Mouse (Mus musculus): Measurements from ENCODE around the gene Lin7a. TPM values are rescaled to one million over a fixed set of nuclear protein-coding genes. Genes with fewer than 3 reads are reported as not detected.
"Not testable (repeated sequence)": the region's sequence is repeated elsewhere in the genome, so short reads cannot be mapped to it uniquely, and the experiment has no call there.

Gene Lin7a
- polyA plus RNA-seq, 1 experiment: 21.3 TPM

DNA sequence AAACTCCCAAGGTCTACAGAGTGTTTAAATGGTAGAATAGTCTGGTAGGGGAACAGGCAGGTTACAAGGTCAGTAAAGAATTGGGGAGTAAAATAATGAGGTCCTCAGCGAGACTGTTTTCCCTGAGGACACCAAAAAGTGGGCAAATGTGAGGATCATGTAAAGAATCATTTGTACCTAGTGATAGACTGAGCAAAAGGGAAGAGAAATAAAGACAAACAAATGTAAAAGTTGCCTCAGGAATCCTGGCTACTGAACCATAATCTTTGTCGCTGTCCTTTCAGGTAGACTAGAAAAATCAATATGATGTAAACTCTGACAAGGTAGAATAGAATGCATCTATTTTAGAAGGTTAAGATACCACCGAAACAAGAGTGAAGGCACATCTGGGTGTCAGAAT is 36.0 kb upstream of the Lin7a start:
- Histone ChIP-seq H3K4me1 (ENCODE audit: control insufficient read depth, insufficient read depth, low read length) (no peaks in the 10 kb centered on the region), H3K27ac (ENCODE audit: insufficient read depth, low read length) (no peak overlapping the region), H3K4me3 (ENCODE audit: insufficient read depth, low read length) (no peak overlapping the region)
- TF ChIP-seq POLR2A (IDR thresholded peaks at IDR 0.05; ENCODE audit: extremely low read depth, insufficient read depth, low read length): no peak
- no peak for TF ChIP-seq CTCF (IDR thresholded peaks at IDR 0.05; ENCODE audit: extremely low read depth, insufficient read depth, low read length)

DNA sequence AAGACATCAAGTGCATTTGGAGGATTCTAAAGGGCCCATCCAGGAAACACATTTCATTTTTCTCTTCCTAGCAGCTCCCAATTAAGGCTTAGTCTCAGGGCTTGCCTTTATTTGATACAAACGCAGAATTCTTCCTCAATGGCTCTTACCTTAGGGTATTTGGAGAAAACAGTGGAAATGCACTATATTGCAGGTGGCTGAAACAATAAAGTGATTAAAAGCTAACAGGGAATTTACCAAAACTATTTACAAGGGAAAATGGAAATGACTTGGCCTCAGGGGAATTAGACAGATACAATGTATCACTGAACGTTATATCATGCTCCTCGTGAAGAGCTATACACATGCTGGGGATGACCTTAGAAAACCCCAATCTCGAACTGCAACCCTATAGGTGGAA is 35.3 kb upstream of the Lin7a start:
- no peaks in the 10 kb centered on the region for H3K4me1 ChIP-seq (ENCODE audit: control insufficient read depth, insufficient read depth, low read length)
- no peak overlapping the region for H3K4me3 ChIP-seq (ENCODE audit: insufficient read depth, low read length)
- H3K27ac ChIP-seq (ENCODE audit: insufficient read depth, low read length): no peak overlapping the region
- TF ChIP-seq CTCF (IDR thresholded peaks at IDR 0.05; ENCODE audit: extremely low read depth, insufficient read depth, low read length) (no peak), POLR2A (IDR thresholded peaks at IDR 0.05; ENCODE audit: extremely low read depth, insufficient read depth, low read length) (no peak)

DNA sequence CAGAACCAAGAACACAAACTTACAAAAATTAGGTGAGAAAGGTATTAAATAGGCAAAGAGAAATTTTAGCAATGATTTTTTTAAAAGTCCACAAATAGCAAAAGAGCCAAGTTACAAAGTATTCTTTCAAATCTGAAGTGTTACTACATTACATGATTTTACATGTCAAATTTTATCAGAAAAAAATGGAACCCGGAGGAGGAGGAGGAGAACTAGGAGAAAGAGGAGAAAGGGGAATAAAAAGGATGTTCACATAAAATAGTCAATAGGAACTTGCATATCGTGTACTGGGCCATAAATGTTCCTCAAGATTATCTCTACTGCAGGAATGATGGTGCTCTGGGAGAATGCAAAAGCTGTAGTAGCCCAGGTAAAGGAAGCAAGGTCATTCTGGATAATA is 34.4 kb upstream of the Lin7a start:
- Histone ChIP-seq H3K27ac (ENCODE audit: insufficient read depth, low read length) (no peak overlapping the region), H3K4me3 (ENCODE audit: insufficient read depth, low read length) (no peak overlapping the region), H3K4me1 (ENCODE audit: control insufficient read depth, insufficient read depth, low read length) (no peaks in the 10 kb centered on the region)
- no peak for TF ChIP-seq CTCF (IDR thresholded peaks at IDR 0.05; ENCODE audit: extremely low read depth, insufficient read depth, low read length)
- TF ChIP-seq POLR2A (IDR thresholded peaks at IDR 0.05; ENCODE audit: extremely low read depth, insufficient read depth, low read length): no peak

DNA sequence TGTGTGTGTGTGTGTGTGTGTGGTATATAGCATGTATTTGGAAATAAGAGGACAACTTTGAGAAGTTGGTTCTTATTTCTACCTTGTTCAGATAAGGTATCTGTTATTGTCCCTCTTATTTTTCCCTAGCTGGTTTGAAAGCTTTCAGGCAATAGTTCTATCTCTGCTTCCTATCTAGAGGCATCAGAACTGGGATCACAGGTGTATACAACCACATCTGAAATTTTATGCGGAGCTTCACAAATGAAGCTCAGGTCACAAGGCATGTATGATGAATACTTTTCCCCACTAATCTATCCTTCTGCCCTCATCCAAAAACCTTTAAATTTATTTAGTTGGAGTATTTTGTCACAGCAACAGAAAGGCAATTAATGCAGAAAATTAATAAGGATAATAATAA is 33.8 kb upstream of the Lin7a start:
- H3K27ac ChIP-seq (ENCODE audit: insufficient read depth, low read length): no peak overlapping the region
- no peak overlapping the region for H3K4me3 ChIP-seq (ENCODE audit: insufficient read depth, low read length)
- H3K4me1 ChIP-seq (ENCODE audit: control insufficient read depth, insufficient read depth, low read length): no peaks in the 10 kb centered on the region
- TF ChIP-seq CTCF (IDR thresholded peaks at IDR 0.05; ENCODE audit: extremely low read depth, insufficient read depth, low read length) (no peak), POLR2A (IDR thresholded peaks at IDR 0.05; ENCODE audit: extremely low read depth, insufficient read depth, low read length) (no peak)

DNA sequence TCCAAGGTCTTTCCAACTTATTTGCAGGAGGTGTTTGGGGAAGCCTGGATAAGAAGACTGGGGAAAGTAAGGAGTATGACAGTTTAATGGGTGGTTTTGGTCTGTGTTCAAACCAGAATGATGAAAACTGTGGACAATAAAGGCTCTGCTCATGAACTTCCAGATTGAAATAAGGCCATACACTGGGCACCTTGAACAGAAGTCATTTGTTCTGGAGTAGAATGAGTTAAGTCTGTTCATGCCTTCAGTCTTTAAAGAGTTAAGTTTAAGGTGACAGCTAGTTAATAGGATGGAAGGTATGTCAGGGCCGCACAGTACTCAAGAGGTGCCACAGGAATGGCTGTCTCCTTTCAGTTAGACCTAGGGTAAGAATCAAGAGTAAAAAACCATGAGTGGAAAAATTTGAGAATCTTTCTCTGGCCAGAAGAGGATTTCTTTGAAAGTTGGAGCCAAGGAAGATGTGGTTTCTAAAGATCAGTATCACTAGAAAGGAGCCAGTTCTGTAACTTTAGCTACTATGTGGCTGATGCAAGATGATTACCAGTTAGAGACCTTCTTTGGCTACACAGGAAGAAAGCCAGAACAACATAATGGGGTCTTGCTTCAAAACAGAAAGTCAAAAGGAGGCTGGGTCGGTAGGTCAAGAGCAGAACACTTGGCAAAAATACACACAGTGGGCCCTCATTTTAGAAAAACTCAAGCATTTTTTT is 33.2 kb upstream of the Lin7a start:
- no peak for TF ChIP-seq POLR2A (IDR thresholded peaks at IDR 0.05; ENCODE audit: extremely low read depth, insufficient read depth, low read length)
- no peak for TF ChIP-seq CTCF (IDR thresholded peaks at IDR 0.05; ENCODE audit: extremely low read depth, insufficient read depth, low read length)
- Histone ChIP-seq H3K4me3 (ENCODE audit: insufficient read depth, low read length) (no peak overlapping the region), H3K27ac (ENCODE audit: insufficient read depth, low read length) (no peak overlapping the region), H3K4me1 (ENCODE audit: control insufficient read depth, insufficient read depth, low read length) (no peaks in the 10 kb centered on the region)

DNA sequence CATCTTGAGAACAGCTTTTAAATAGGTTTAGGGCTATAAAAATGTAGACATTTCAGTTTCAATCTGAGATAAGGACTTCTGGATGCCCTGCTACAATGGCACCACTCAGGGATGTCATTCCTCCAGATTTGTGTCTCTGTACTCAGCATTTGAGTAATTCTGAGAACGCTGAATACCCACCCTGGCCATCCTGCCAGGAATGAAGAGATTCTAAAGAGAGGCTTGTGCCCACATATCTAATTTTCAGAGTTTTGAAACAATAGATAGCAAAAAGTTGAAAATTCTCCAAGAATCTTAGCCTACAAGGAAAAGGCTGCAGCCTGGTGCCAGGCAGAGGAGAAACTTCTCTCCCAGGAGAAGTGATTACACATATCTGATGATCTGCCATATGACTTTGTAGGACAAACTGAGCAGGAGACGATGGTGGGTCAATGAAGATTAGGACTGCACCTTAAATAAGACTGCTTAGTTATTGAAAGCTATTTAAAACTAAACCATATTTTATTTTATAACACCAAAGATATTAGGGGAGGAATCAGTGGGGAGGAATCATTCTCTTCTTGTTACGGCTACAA is 32.5 kb upstream of the Lin7a start:
- TF ChIP-seq POLR2A (IDR thresholded peaks at IDR 0.05; ENCODE audit: extremely low read depth, insufficient read depth, low read length): no peak
- no peak for TF ChIP-seq CTCF (IDR thresholded peaks at IDR 0.05; ENCODE audit: extremely low read depth, insufficient read depth, low read length)
- no peak overlapping the region for H3K4me3 ChIP-seq (ENCODE audit: insufficient read depth, low read length)
- no peaks in the 10 kb centered on the region for H3K4me1 ChIP-seq (ENCODE audit: control insufficient read depth, insufficient read depth, low read length)
- H3K27ac ChIP-seq (ENCODE audit: insufficient read depth, low read length): no peak overlapping the region

DNA sequence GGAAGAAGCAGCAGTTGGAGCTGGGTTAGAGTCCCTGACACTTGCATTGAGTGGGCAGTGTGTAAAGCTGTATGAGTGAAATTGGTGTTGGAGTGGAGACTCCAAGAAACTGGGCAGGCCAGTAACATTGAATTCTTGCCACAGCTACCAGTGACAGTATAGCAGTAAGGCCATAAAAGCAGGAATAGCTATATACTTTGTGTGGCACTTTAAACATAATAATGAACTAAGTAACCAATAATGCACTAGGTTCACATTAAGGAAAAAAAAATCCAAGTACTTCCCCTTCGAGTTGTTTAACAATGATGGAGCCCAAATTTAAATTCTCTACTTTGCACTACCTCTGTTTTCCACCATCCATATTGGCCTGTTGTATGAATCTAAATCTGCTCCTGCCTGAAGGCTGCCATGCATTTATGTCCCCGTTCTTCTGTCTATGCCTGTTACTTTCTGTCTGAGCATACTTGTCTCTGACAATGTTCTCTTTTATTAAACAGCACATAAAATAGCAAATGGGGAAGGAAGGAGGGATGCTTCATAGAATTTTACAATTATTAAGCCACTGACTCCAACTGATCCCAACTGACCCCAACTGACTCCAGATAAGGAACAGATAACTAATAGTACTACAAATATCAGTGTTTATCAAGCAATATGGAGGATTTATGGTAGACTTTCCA is 31.7 kb upstream of the Lin7a start:
- TF ChIP-seq POLR2A (IDR thresholded peaks at IDR 0.05; ENCODE audit: extremely low read depth, insufficient read depth, low read length): no peak
- no peak for TF ChIP-seq CTCF (IDR thresholded peaks at IDR 0.05; ENCODE audit: extremely low read depth, insufficient read depth, low read length)
- Histone ChIP-seq H3K4me1 (ENCODE audit: control insufficient read depth, insufficient read depth, low read length) (no peaks in the 10 kb centered on the region), H3K4me3 (ENCODE audit: insufficient read depth, low read length) (no peak overlapping the region), H3K27ac (ENCODE audit: insufficient read depth, low read length) (no peak overlapping the region)

DNA sequence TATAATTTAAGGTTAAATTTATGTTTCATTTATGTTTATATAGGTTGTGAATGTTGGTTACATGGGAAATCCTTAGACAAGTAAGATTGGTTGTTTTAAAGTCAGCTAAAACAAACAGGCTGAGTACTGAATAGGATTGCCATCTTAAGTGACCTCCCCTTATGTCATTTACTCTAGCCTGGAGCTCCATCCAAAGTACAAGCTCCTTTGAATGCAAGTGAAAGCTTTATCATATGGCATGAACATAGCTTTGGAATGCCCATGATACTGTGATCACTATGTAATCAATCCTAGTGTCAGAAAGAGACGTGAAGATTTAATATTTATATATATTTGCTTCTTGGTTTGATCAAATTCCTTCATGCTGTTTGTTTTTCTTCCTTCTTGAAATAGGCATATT is 31.0 kb upstream of the Lin7a start:
- Histone ChIP-seq H3K4me1 (ENCODE audit: control insufficient read depth, insufficient read depth, low read length) (no peaks in the 10 kb centered on the region), H3K4me3 (ENCODE audit: insufficient read depth, low read length) (no peak overlapping the region), H3K27ac (ENCODE audit: insufficient read depth, low read length) (no peak overlapping the region)
- TF ChIP-seq CTCF (IDR thresholded peaks at IDR 0.05; ENCODE audit: extremely low read depth, insufficient read depth, low read length) (no peak), POLR2A (IDR thresholded peaks at IDR 0.05; ENCODE audit: extremely low read depth, insufficient read depth, low read length) (no peak)

DNA sequence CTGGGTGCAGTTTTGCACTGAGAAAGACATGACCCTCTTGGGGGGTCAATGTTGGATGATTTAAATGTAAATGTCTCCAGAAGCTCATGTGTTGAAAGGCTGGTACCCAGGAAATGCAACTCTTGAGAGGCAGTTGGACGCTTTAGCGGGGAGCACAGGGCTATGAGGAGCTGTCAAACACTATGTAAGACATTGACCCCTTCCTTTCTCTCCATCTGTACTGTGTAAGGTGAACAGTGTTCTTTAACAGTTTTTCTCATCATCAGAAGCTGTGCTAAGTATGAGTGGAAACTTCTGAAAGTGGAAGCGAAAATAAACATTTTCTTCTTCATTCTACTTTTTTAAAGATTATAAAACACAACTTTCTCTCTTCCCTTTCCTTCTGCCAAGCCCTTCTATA is 30.5 kb upstream of the Lin7a start:
- no peak for TF ChIP-seq CTCF (IDR thresholded peaks at IDR 0.05; ENCODE audit: extremely low read depth, insufficient read depth, low read length)
- TF ChIP-seq POLR2A (IDR thresholded peaks at IDR 0.05; ENCODE audit: extremely low read depth, insufficient read depth, low read length): no peak
- H3K4me3 ChIP-seq (ENCODE audit: insufficient read depth, low read length): no peak overlapping the region
- H3K27ac ChIP-seq (ENCODE audit: insufficient read depth, low read length): no peak overlapping the region
- no peaks in the 10 kb centered on the region for H3K4me1 ChIP-seq (ENCODE audit: control insufficient read depth, insufficient read depth, low read length)

DNA sequence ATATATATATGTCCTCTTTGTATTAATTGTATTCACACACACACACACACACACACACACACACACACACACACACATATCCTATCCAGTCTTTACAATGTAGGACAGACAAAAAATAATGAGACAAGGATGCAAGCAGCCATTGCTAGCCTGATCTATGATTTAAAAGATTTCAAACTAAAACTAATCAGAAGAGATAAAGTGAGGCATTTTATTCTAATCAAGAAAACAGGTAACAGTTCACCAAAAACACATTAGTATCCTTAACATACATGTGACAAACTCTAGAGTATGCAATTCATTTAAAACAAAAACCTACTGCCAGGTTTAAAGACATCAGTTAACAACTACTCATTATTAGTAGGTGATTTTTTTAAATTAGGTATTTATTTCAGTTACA is 30.1 kb upstream of the Lin7a start:
- TF ChIP-seq POLR2A (IDR thresholded peaks at IDR 0.05; ENCODE audit: extremely low read depth, insufficient read depth, low read length): no peak
- TF ChIP-seq CTCF (IDR thresholded peaks at IDR 0.05; ENCODE audit: extremely low read depth, insufficient read depth, low read length): no peak
- no peak overlapping the region for H3K4me3 ChIP-seq (ENCODE audit: insufficient read depth, low read length)
- H3K4me1 ChIP-seq (ENCODE audit: control insufficient read depth, insufficient read depth, low read length): no peaks in the 10 kb centered on the region
- no peak overlapping the region for H3K27ac ChIP-seq (ENCODE audit: insufficient read depth, low read length)

DNA sequence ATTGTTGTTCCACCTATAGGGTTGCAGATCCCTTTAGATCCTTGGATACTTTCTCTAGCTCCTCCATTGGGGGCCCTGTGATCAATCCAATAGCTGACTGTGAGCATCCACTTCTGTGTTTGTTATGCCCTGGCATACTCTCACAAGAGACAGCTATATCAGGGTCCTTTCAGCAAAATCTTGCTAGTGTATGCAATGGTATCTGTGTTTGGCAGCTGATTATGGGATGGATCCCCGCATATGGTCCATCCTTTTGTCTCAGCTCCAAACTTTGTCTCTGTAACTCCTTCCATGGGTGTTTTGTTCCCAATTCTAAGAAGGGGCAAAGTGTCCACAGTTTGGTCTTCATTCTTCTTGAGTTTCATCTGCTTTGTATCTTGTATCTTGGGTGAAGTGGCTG is 29.5 kb upstream of the Lin7a start:
- not testable (repeated sequence) for H3K4me3 ChIP-seq (ENCODE audit: insufficient read depth, low read length); H3K27ac ChIP-seq (ENCODE audit: insufficient read depth, low read length); H3K4me1 ChIP-seq (ENCODE audit: control insufficient read depth, insufficient read depth, low read length)

Measured in cortical plate, adult 2 months (tissue).